Mouse (Mus musculus) liver, adult 2 months (tissue): ENCODE measurements around the gene Ube2v1.

Experiments
- CTCF ChIP-seq: fragments of 200-500 bp; IDR thresholded peaks from 2 replicates; pipeline ENCODE4 v1.5.1; 2011; ENCODE audit warnings: low read depth, low read length, control low read depth
- POLR2A ChIP-seq: fragments of 200-500 bp; IDR thresholded peaks from 2 replicates; pipeline ENCODE4 v1.6.1; 2011; ENCODE audit warnings: low read length, control low read depth; ENCODE audit not compliant: insufficient read depth; ENCODE audit errors: extremely low read depth

DNA sequence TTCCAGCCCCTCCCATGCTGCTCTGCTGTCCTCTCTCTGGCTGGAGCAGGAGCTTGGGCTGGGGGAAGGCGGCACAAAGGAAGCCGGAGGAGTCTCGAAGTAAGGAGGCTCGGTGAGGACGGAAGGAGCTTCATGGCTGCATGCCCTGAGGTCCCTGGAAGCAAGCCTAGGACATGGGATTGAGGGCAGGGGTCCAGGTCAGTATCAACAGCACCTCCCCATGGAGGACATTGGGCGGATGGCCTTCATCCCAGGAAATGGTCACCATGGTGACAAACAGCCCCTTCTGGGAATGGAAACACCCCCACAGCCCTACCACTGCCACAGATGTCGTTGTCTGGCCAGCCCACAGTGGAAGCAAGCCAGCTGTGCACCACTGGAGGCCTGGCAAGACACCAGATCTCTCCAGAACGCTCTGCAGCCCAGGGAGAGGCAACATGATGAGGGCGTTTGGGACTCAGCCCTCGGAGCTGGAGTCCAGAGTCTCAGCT, 37.4 kb downstream of the Ube2v1 start:
- TF ChIP-seq CTCF, result 0 out of 2 replicates have a peak, but pooled peaks have one; percentile 7
- TF ChIP-seq POLR2A, result no peak
